Mouse (Mus musculus) kidney, adult 2 months (tissue): ENCODE measurements around the gene Cnr2. TPM values are rescaled to one million over a fixed set of nuclear protein-coding genes. Genes with fewer than 3 reads are reported as not detected.

Experiments used
- DNase-seq: peaks from one replicate; pipeline ENCODE4 v3.0.0; 2021
- H3K27ac ChIP-seq: fragments of 200-500 bp; 2 replicates; pipeline ENCODE4 v1.5.1; 2012; ENCODE audit warnings: low read depth, low read length, control low read depth, inconsistent platforms; ENCODE audit not compliant: insufficient read depth
- H3K27me3 ChIP-seq: fragments of 200-500 bp; replicated peaks from 2 replicates; pipeline ENCODE4 v1.6.1; 2012; ENCODE audit warnings: mild to moderate bottlenecking, moderate library complexity, low read length, inconsistent platforms; ENCODE audit not compliant: control insufficient read depth, insufficient read depth
- H3K36me3 ChIP-seq: fragments of 200-500 bp; 2 replicates; pipeline ENCODE4 v1.6.1; 2012; ENCODE audit warnings: mild to moderate bottlenecking, moderate library complexity, low read length, inconsistent platforms; ENCODE audit not compliant: control insufficient read depth, insufficient read depth
- H3K4me1 ChIP-seq: fragments of 200-500 bp; 2 replicates; pipeline ENCODE4 v1.6.1; 2011; ENCODE audit warnings: low read length; ENCODE audit not compliant: control insufficient read depth, insufficient read depth
- H3K4me3 ChIP-seq: fragments of 200-500 bp; 2 replicates; pipeline ENCODE4 v1.5.1; 2011; ENCODE audit warnings: mild to moderate bottlenecking, low read depth, low read length, control low read depth; ENCODE audit not compliant: insufficient read depth
- CTCF ChIP-seq: fragments of 200-500 bp; conservative IDR thresholded peaks from 2 replicates; pipeline ENCODE4 v1.5.1; 2011; ENCODE audit warnings: low read depth, mild to moderate bottlenecking, control low read depth, low read length, moderate library complexity, mixed read lengths; ENCODE audit not compliant: insufficient read depth, insufficient read length
- POLR2A ChIP-seq: fragments of 200-500 bp; IDR thresholded peaks from one replicate; pipeline ENCODE4 v1.6.1; 2011; ENCODE audit warnings: low read depth, low read length, control low read depth
- WGBS: fragments of 180-500 bp; shearing (Covaris S2); methylation state at CpG from one replicate; pipeline ENCODE4 v1.1.7; 2018; 5-methylcytosine and 5-hydroxymethylcytosine counted together
- polyA plus RNA-seq: library from polyadenylated mRNA; depleted of rRNA; stranded (reverse); fragments of >200 nt; gene quantifications from 2 replicates; pipeline ENCODE4 v1.2.3, GENCODE M21; 2012

Gene Cnr2
- polyA plus RNA-seq, 1 experiment = 4.1 TPM

- TF ChIP-seq POLR2A = no peak
- TF ChIP-seq CTCF = no peak
- DNase-seq = peak; percentile 33
- Histone ChIP-seq H3K36me3 (peaks cover 14% of the 10 kb centered on the region; the same call in 1 of the 2 replicates), H3K27me3 (no peaks in the 10 kb centered on the region), H3K4me3 (peak overlapping the region; percentile 67), H3K27ac (peak overlapping the region; percentile 98), H3K4me1 (peaks cover 32% of the 10 kb centered on the region)
- 2% methylated on average over 17 of the region's 17 CpGs for WGBS
Measured at GRCm38 (mm10) chr4:135872589-135873391, 22.4 kb upstream of the Cnr2 start.

GRCm38 (mm10) chr4:135873526-135874202 is 21.5 kb upstream of the Cnr2 start, which contains the start of gene Pnrc2:
Gene Pnrc2 (minus strand): TSS chr4:135873850.
- no peaks in the 10 kb centered on the region for H3K27me3 ChIP-seq
- H3K27ac ChIP-seq = peak within 1 kb of the TSS; percentile 98
- DNase-seq = peak; percentile 96
- peak within 1 kb of the TSS; percentile 67 for H3K4me3 ChIP-seq
- H3K36me3 ChIP-seq = peaks cover 14% of the 10 kb centered on the region; the same call in 1 of the 2 replicates
- TF ChIP-seq POLR2A = no peak
- no peak for TF ChIP-seq CTCF
- under 1% methylated on average over 59 of the region's 60 CpGs for WGBS
- peaks cover 32% of the 10 kb centered on the region for H3K4me1 ChIP-seq

GRCm38 (mm10) chr4:135874564-135875535 is 20.3 kb upstream of the Cnr2 start:
- TF ChIP-seq CTCF (no peak), POLR2A (no peak)
- no peak overlapping the region for H3K4me3 ChIP-seq
- peak overlapping the region; percentile 98 for H3K27ac ChIP-seq
- peaks cover 11% of the 10 kb centered on the region; the same call in 1 of the 2 replicates for H3K36me3 ChIP-seq
- no peaks in the 10 kb centered on the region for H3K27me3 ChIP-seq
- peaks cover 26% of the 10 kb centered on the region for H3K4me1 ChIP-seq
- DNase-seq = no peak
- 78% methylated on average over 10 of the region's 10 CpGs for WGBS

- no peak for DNase-seq
- WGBS = 55% methylated on average over 7 of the region's 7 CpGs
- Histone ChIP-seq H3K36me3 (peaks cover 11% of the 10 kb centered on the region; the same call in 1 of the 2 replicates), H3K27ac (peak overlapping the region; percentile 98), H3K4me3 (no peak overlapping the region), H3K27me3 (no peaks in the 10 kb centered on the region), H3K4me1 (peaks cover 26% of the 10 kb centered on the region)
- TF ChIP-seq POLR2A = no peak
- TF ChIP-seq CTCF = no peak
Measured at GRCm38 (mm10) chr4:135875546-135875945, 19.6 kb upstream of the Cnr2 start.

- Histone ChIP-seq H3K27ac (peak overlapping the region; percentile 76), H3K4me1 (peaks cover 24% of the 10 kb centered on the region), H3K4me3 (0 out of 2 replicates have a peak overlapping the region, but pooled peaks have one; percentile 1), H3K36me3 (peaks cover 10% of the 10 kb centered on the region; the same call in 1 of the 2 replicates), H3K27me3 (no peaks in the 10 kb centered on the region)
- WGBS = 16% methylated on average over 9 of the region's 9 CpGs
- peak; percentile 71 for DNase-seq
- TF ChIP-seq CTCF (no peak), POLR2A (no peak)
Measured at GRCm38 (mm10) chr4:135875991-135876582, 19.1 kb upstream of the Cnr2 start.

- Histone ChIP-seq H3K4me3 (0 out of 2 replicates have a peak overlapping the region, but pooled peaks have one; percentile 1), H3K4me1 (peaks cover 24% of the 10 kb centered on the region), H3K27me3 (no peaks in the 10 kb centered on the region), H3K36me3 (peaks cover 7% of the 10 kb centered on the region; the same call in 1 of the 2 replicates), H3K27ac (peak overlapping the region; percentile 76)
- no peak for TF ChIP-seq CTCF
- TF ChIP-seq POLR2A = no peak
- 3% methylated on average over 16 of the region's 16 CpGs for WGBS
- peak; percentile 91 for DNase-seq
Measured at GRCm38 (mm10) chr4:135876583-135877020, 18.6 kb upstream of the Cnr2 start.
